Mouse (Mus musculus) liver, adult 2 months (tissue): Measurements from ENCODE around the gene Ppm1l. TPM values are rescaled to one million over a fixed set of nuclear protein-coding genes. Genes with fewer than 3 reads are reported as not detected.

ENCODE experiments used
- DNase-seq: peaks from one replicate; pipeline ENCODE4 v3.0.0-alpha.2; 2011; ENCODE audit warnings: low read depth, low spot score; ENCODE audit errors: extremely low read depth
- H3K27ac ChIP-seq: fragments of 200-500 bp; replicated peaks from 2 replicates; pipeline ENCODE4 v1.5.1; 2012; ENCODE audit warnings: low read depth, mild to moderate bottlenecking, control low read depth, inconsistent platforms, low read length; ENCODE audit not compliant: insufficient read depth
- H3K27me3 ChIP-seq: fragments of 200-500 bp; 2 replicates; pipeline ENCODE4 v1.6.1; 2012; ENCODE audit warnings: mild to moderate bottlenecking, moderate library complexity, low read length, inconsistent platforms; ENCODE audit not compliant: control insufficient read depth, insufficient read depth
- H3K36me3 ChIP-seq: fragments of 200-500 bp; 2 replicates; pipeline ENCODE4 v1.6.1; 2012; ENCODE audit warnings: low read length, inconsistent platforms; ENCODE audit not compliant: control insufficient read depth, insufficient read depth
- H3K4me1 ChIP-seq: fragments of 200-500 bp; 2 replicates; pipeline ENCODE4 v1.6.1; 2011; ENCODE audit warnings: low read length; ENCODE audit not compliant: control insufficient read depth, insufficient read depth
- H3K4me3 ChIP-seq: fragments of 200-500 bp; 2 replicates; pipeline ENCODE4 v1.5.1; 2011; ENCODE audit warnings: low read depth, mild to moderate bottlenecking, control low read depth, low read length, moderate library complexity; ENCODE audit not compliant: insufficient read depth
- H3K79me2 ChIP-seq: fragments of 200-500 bp; 2 replicates; pipeline ENCODE4 v1.6.1; 2012; ENCODE audit warnings: inconsistent platforms, mild to moderate bottlenecking, low read length, moderate library complexity; ENCODE audit not compliant: control insufficient read depth, insufficient read depth
- H3K9ac ChIP-seq: fragments of 200-500 bp; 2 replicates; pipeline ENCODE4 v1.6.1; 2012; ENCODE audit warnings: low read depth, mild to moderate bottlenecking, control low read depth, inconsistent platforms, low read length
- CTCF ChIP-seq: fragments of 200-500 bp; IDR thresholded peaks from 2 replicates; pipeline ENCODE4 v1.5.1; 2011; ENCODE audit warnings: low read depth, low read length, control low read depth
- POLR2A ChIP-seq: fragments of 200-500 bp; IDR thresholded peaks from 2 replicates; pipeline ENCODE4 v1.6.1; 2011; ENCODE audit warnings: low read length, control low read depth; ENCODE audit not compliant: insufficient read depth; ENCODE audit errors: extremely low read depth
- WGBS: fragments of 180-500 bp; shearing (Covaris S2); methylation state at CpG from one replicate; pipeline ENCODE4 v1.1.7; 2018; 5-methylcytosine and 5-hydroxymethylcytosine counted together
- polyA plus RNA-seq: library from polyadenylated mRNA; depleted of rRNA; stranded (reverse); fragments of >200 nt; gene quantifications from 2 replicates; pipeline ENCODE4 v1.2.3, GENCODE M21; 2012
- total RNA-seq: library from RNA; depleted of rRNA; stranded (reverse); fragments of >200 nt; gene quantifications from 2 replicates; pipeline ENCODE4 v1.2.3, GENCODE M21; 2014

Gene Ppm1l
- total and polyA plus RNA-seq, 2 experiments = 1.9 to 3.3 TPM

- no peak overlapping the region for H3K9ac ChIP-seq
- no peaks in the 10 kb centered on the region for H3K27me3 ChIP-seq
- DNase-seq = peak; percentile 96
- WGBS = 14% methylated on average over 3 of the region's 3 CpGs
- peaks cover 3% of the 10 kb centered on the region; the same call in 1 of the 2 replicates for H3K4me1 ChIP-seq
- no peak overlapping the region for H3K4me3 ChIP-seq
- TF ChIP-seq POLR2A (no peak), CTCF (no peak)
- 0 out of 2 replicates have a peak, but pooled peaks cover 5% of the 10 kb centered on the region for H3K79me2 ChIP-seq
- H3K27ac ChIP-seq = no peak overlapping the region
- H3K36me3 ChIP-seq = no peaks in the 10 kb centered on the region
Observed at GRCm38 (mm10) chr3:69323982-69324381, 7.3 kb downstream of the Ppm1l start.

GRCm38 (mm10) chr3:69329910-69330309 lies 13.2 kb downstream of the Ppm1l start:
- peaks cover 8% of the 10 kb centered on the region; the same call in 1 of the 2 replicates for H3K79me2 ChIP-seq
- no peaks in the 10 kb centered on the region for H3K27me3 ChIP-seq
- no peak for DNase-seq
- H3K4me1 ChIP-seq = no peaks in the 10 kb centered on the region
- no peak overlapping the region for H3K27ac ChIP-seq
- H3K9ac ChIP-seq = no peak overlapping the region
- TF ChIP-seq POLR2A (no peak), CTCF (no peak)
- WGBS = 29% methylated on average over 5 of the region's 5 CpGs
- no peak overlapping the region for H3K4me3 ChIP-seq
- no peaks in the 10 kb centered on the region for H3K36me3 ChIP-seq

- TF ChIP-seq POLR2A (no peak), CTCF (no peak)
- H3K4me3 ChIP-seq = no peak overlapping the region
- H3K36me3 ChIP-seq = no peaks in the 10 kb centered on the region
- peak; percentile 79 for DNase-seq
- no peak overlapping the region for H3K9ac ChIP-seq
- no peak overlapping the region for H3K27ac ChIP-seq
- 22% methylated on average over 9 of the region's 9 CpGs for WGBS
- peaks cover 9% of the 10 kb centered on the region; the same call in 1 of the 2 replicates for H3K79me2 ChIP-seq
- H3K4me1 ChIP-seq = no peaks in the 10 kb centered on the region
- H3K27me3 ChIP-seq = no peaks in the 10 kb centered on the region
Observed at GRCm38 (mm10) chr3:69333819-69334218, 17.2 kb downstream of the Ppm1l start.

DNA sequence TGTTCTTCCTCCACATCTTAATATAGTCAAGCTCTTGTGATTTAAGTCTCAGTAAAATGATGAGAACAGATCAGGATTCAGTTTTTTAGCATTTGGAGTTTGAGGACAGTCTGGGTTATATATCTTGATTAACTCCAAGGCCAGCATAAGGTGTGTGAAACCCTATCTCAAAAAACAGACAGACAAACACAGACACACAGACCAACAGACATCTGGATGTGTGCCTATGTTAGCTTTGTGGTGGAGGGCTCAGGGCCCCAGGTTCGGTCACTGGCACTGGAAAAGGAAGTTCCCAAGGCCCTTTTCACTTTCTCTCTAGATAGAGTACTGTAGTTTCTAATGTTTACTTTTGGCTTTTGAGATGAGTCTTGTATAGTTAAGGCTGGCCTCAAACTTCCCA lies 23.8 kb downstream of the Ppm1l start:
- Histone ChIP-seq H3K36me3 (no peaks in the 10 kb centered on the region), H3K79me2 (peaks cover 6% of the 10 kb centered on the region; the same call in 1 of the 2 replicates), H3K9ac (no peak overlapping the region), H3K4me1 (no peaks in the 10 kb centered on the region), H3K4me3 (no peak overlapping the region), H3K27me3 (no peaks in the 10 kb centered on the region), H3K27ac (no peak overlapping the region)
- no peak for TF ChIP-seq POLR2A
- 56% methylated on average over 1 of the region's 1 CpGs for WGBS
- DNase-seq = no peak

- Histone ChIP-seq H3K27me3 (no peaks in the 10 kb centered on the region), H3K4me1 (no peaks in the 10 kb centered on the region), H3K36me3 (no peaks in the 10 kb centered on the region), H3K27ac (no peak overlapping the region), H3K79me2 (peaks cover 6% of the 10 kb centered on the region; the same call in 1 of the 2 replicates), H3K4me3 (no peak overlapping the region), H3K9ac (no peak overlapping the region)
- TF ChIP-seq CTCF = no peak
- no peak for TF ChIP-seq POLR2A
- DNase-seq = no peak
Observed at GRCm38 (mm10) chr3:69340971-69341370, 24.3 kb downstream of the Ppm1l start.

GRCm38 (mm10) chr3:69341514-69341913 lies 24.9 kb downstream of the Ppm1l start:
- 85% methylated on average over 8 of the region's 8 CpGs for WGBS
- H3K36me3 ChIP-seq = no peaks in the 10 kb centered on the region
- TF ChIP-seq CTCF = no peak
- no peak for TF ChIP-seq POLR2A
- no peak overlapping the region for H3K4me3 ChIP-seq
- no peaks in the 10 kb centered on the region for H3K27me3 ChIP-seq
- H3K4me1 ChIP-seq = no peaks in the 10 kb centered on the region
- H3K79me2 ChIP-seq = peaks cover 6% of the 10 kb centered on the region; the same call in 1 of the 2 replicates
- H3K9ac ChIP-seq = no peak overlapping the region
- no peak overlapping the region for H3K27ac ChIP-seq
- DNase-seq = no peak
